Mouse (Mus musculus) ES-E14 (cell line): ENCODE measurements around the gene BC017158.

Source experiments
- CHD2 ChIP-seq: IDR thresholded peaks from 2 replicates; pipeline ENCODE4 v1.6.1; 2014; ENCODE audit warnings: mild to moderate bottlenecking, low read depth, low read length, inconsistent platforms
- MAFK ChIP-seq: IDR thresholded peaks from 2 replicates; pipeline ENCODE4 v1.6.1; 2014; ENCODE audit warnings: mild to moderate bottlenecking, low read depth, low read length, inconsistent platforms; ENCODE audit not compliant: insufficient read depth
- ZC3H11A ChIP-seq: IDR thresholded peaks from 2 replicates; pipeline ENCODE4 v1.6.1; 2012; ENCODE audit warnings: low read depth, mild to moderate bottlenecking, inconsistent platforms, low read length, borderline replicate concordance
- ZNF384 ChIP-seq: IDR thresholded peaks from 2 replicates; pipeline ENCODE4 v1.6.1; 2012; ENCODE audit warnings: low read depth, low read length, inconsistent platforms

- TF ChIP-seq MAFK (no peak), CHD2 (no peak), ZC3H11A (no peak), ZNF384 (no peak)
Measured at GRCm38 (mm10) chr7:128255757-128256156, 42.2 kb downstream of the BC017158 start.
